Mouse (Mus musculus) kidney, embryonic 14.5 days (tissue): ENCODE data around the gene Rab43. TPM values are rescaled to one million over a fixed set of nuclear protein-coding genes. Genes with fewer than 3 reads are reported as not detected.

Source experiments
- ATAC-seq: fragments of 200-750 bp; cut with Nextera tagmentation; 2 replicates; pipeline ENCODE4 v1.8.0; 2017; ENCODE audit warnings: moderate number of reproducible peaks, mild to moderate bottlenecking, moderate TSS enrichment, moderate library complexity; ENCODE audit not compliant: low FRiP score, low TSS enrichment
- H3K27ac ChIP-seq: fragments of 300-500 bp; sonication (generic); 2 replicates; pipeline ENCODE4 v1.5.1; 2014; ENCODE audit warnings: low read depth, mild to moderate bottlenecking, low read length, moderate library complexity, mixed read lengths
- H3K27me3 ChIP-seq: fragments of 300-500 bp; sonication (generic); 2 replicates; pipeline ENCODE4 v1.6.1; 2014; ENCODE audit warnings: mild to moderate bottlenecking, low read length; ENCODE audit not compliant: control insufficient read depth, insufficient read depth
- H3K36me3 ChIP-seq: fragments of 300-500 bp; sonication (generic); 2 replicates; pipeline ENCODE4 v1.6.1; 2014; ENCODE audit warnings: low read length, mixed read lengths; ENCODE audit not compliant: control insufficient read depth, insufficient read depth
- H3K4me1 ChIP-seq: fragments of 300-500 bp; sonication (generic); 2 replicates; pipeline ENCODE4 v1.6.1; 2014; ENCODE audit warnings: low read length, mixed read lengths; ENCODE audit not compliant: control insufficient read depth, insufficient read depth
- H3K4me2 ChIP-seq: fragments of 300-500 bp; sonication (generic); replicated peaks from 2 replicates; pipeline ENCODE4 v1.6.1; 2014; ENCODE audit warnings: low read depth, mild to moderate bottlenecking, low read length
- H3K4me3 ChIP-seq: fragments of 300-500 bp; sonication (generic); 2 replicates; pipeline ENCODE4 v1.5.1; 2014; ENCODE audit warnings: mild to moderate bottlenecking, low read length
- H3K9ac ChIP-seq: fragments of 300-500 bp; sonication (generic); 2 replicates; pipeline ENCODE4 v1.6.1; 2014; ENCODE audit warnings: low read depth, mild to moderate bottlenecking, low read length, moderate library complexity
- H3K9me3 ChIP-seq: fragments of 300-500 bp; sonication (generic); 2 replicates; pipeline ENCODE4 v1.6.1; 2016; ENCODE audit warnings: low read length; ENCODE audit not compliant: control insufficient read depth
- WGBS: fragments of 180-500 bp; shearing (Covaris S2); extraction: QIAGEN DNeasy Blood & Tissue Kit; methylation state at CpG from one replicate; pipeline ENCODE4 v1.1.7; 2014; 5-methylcytosine and 5-hydroxymethylcytosine counted together
- polyA plus RNA-seq: library from polyadenylated mRNA; unstranded; fragments of >200 nt; fragmentation: Nextera tagmentation; extraction: Ambion mirVana; gene quantifications from 2 replicates; pipeline ENCODE4 v1.2.1, GENCODE M21; 2014

Rab43 gene
- polyA plus RNA-seq, 1 experiment from 2014 or later: 9.9 TPM

GRCm38 (mm10) chr6:87751574-87751973 is 60.4 kb downstream of the Rab43 start:
- H3K9ac ChIP-seq: no peak overlapping the region
- no peak for ATAC-seq
- H3K36me3 ChIP-seq: no peaks in the 10 kb centered on the region
- H3K4me3 ChIP-seq: no peak overlapping the region
- H3K9me3 ChIP-seq: no peaks in the 10 kb centered on the region
- H3K27me3 ChIP-seq: no peaks in the 10 kb centered on the region
- WGBS: 86% methylated on average over 6 of the region's 6 CpGs
- H3K4me1 ChIP-seq: no peaks in the 10 kb centered on the region; the same call in 1 of the 2 replicates
- H3K27ac ChIP-seq: no peak overlapping the region
- H3K4me2 ChIP-seq: no peak overlapping the region

- 84% methylated on average over 8 of the region's 8 CpGs for WGBS
- no peak for ATAC-seq
- Histone ChIP-seq H3K27ac (no peak overlapping the region), H3K36me3 (no peaks in the 10 kb centered on the region), H3K27me3 (no peaks in the 10 kb centered on the region), H3K4me1 (no peaks in the 10 kb centered on the region; the same call in 1 of the 2 replicates), H3K4me2 (no peak overlapping the region), H3K9me3 (no peaks in the 10 kb centered on the region), H3K9ac (no peak overlapping the region), H3K4me3 (no peak overlapping the region)
These were observed 61.6 kb downstream of the Rab43 start for GRCm38 (mm10) chr6:87750184-87750910.

- no peak overlapping the region for H3K4me3 ChIP-seq
- no peak overlapping the region for H3K27ac ChIP-seq
- H3K4me2 ChIP-seq: no peak overlapping the region
- no peaks in the 10 kb centered on the region; the same call in 1 of the 2 replicates for H3K4me1 ChIP-seq
- no peaks in the 10 kb centered on the region for H3K9me3 ChIP-seq
- 85% methylated on average over 6 of the region's 6 CpGs for WGBS
- H3K36me3 ChIP-seq: no peaks in the 10 kb centered on the region
- no peak for ATAC-seq
- no peaks in the 10 kb centered on the region for H3K27me3 ChIP-seq
- no peak overlapping the region for H3K9ac ChIP-seq
These were observed 63.4 kb downstream of the Rab43 start for GRCm38 (mm10) chr6:87748531-87748930.

- H3K27ac ChIP-seq: no peak overlapping the region
- 89% methylated on average over 2 of the region's 2 CpGs for WGBS
These were observed 63.9 kb downstream of the Rab43 start for GRCm38 (mm10) chr6:87748078-87748477.

GRCm38 (mm10) chr6:87746849-87747248 is 65.1 kb downstream of the Rab43 start:
- Histone ChIP-seq H3K36me3 (no peaks in the 10 kb centered on the region), H3K4me3 (no peak overlapping the region), H3K9me3 (no peaks in the 10 kb centered on the region), H3K27ac (no peak overlapping the region), H3K27me3 (no peaks in the 10 kb centered on the region), H3K4me1 (no peaks in the 10 kb centered on the region; the same call in 1 of the 2 replicates), H3K9ac (no peak overlapping the region), H3K4me2 (no peak overlapping the region)
- WGBS: 74% methylated on average over 2 of the region's 2 CpGs
- no peak for ATAC-seq

More at GRCm38 (mm10) chr6:87748078-87748477, 63.9 kb downstream of the Rab43 start:
- no peaks in the 10 kb centered on the region for H3K9me3 ChIP-seq
- no peak overlapping the region for H3K4me3 ChIP-seq
- no peaks in the 10 kb centered on the region; the same call in 1 of the 2 replicates for H3K4me1 ChIP-seq
- no peak for ATAC-seq
- no peaks in the 10 kb centered on the region for H3K36me3 ChIP-seq
- no peak overlapping the region for H3K4me2 ChIP-seq
- no peaks in the 10 kb centered on the region for H3K27me3 ChIP-seq
- no peak overlapping the region for H3K9ac ChIP-seq

- Histone ChIP-seq H3K27ac (no peak overlapping the region), H3K9ac (no peak overlapping the region), H3K4me2 (no peak overlapping the region), H3K9me3 (no peaks in the 10 kb centered on the region), H3K4me1 (no peaks in the 10 kb centered on the region; the same call in 1 of the 2 replicates), H3K36me3 (no peaks in the 10 kb centered on the region), H3K4me3 (no peak overlapping the region), H3K27me3 (no peaks in the 10 kb centered on the region)
- WGBS: 39% methylated on average over 3 of the region's 3 CpGs
- no peak for ATAC-seq
These were observed 65.9 kb downstream of the Rab43 start for GRCm38 (mm10) chr6:87746059-87746458.

- no peak for ATAC-seq
- Histone ChIP-seq H3K27me3 (no peaks in the 10 kb centered on the region), H3K36me3 (no peaks in the 10 kb centered on the region), H3K4me3 (no peak overlapping the region), H3K9ac (no peak overlapping the region), H3K9me3 (no peaks in the 10 kb centered on the region), H3K4me2 (no peak overlapping the region), H3K4me1 (no peaks in the 10 kb centered on the region; the same call in 1 of the 2 replicates), H3K27ac (no peak overlapping the region)
- WGBS: 38% methylated on average over 1 of the region's 1 CpGs
These were observed 66.7 kb downstream of the Rab43 start for GRCm38 (mm10) chr6:87745301-87745700.

- Histone ChIP-seq H3K4me2 (no peak overlapping the region), H3K27ac (no peak overlapping the region), H3K9me3 (no peaks in the 10 kb centered on the region), H3K27me3 (no peaks in the 10 kb centered on the region), H3K4me3 (no peak overlapping the region), H3K9ac (no peak overlapping the region), H3K4me1 (no peaks in the 10 kb centered on the region; the same call in 1 of the 2 replicates), H3K36me3 (no peaks in the 10 kb centered on the region)
- no peak for ATAC-seq
- WGBS: 90% methylated on average over 3 of the region's 3 CpGs
These were observed 67.3 kb downstream of the Rab43 start for GRCm38 (mm10) chr6:87744632-87745031.

GRCm38 (mm10) chr6:87743281-87743680 is 68.7 kb downstream of the Rab43 start:
- H3K4me2 ChIP-seq: no peak overlapping the region
- 80% methylated on average over 5 of the region's 5 CpGs for WGBS
- H3K9me3 ChIP-seq: no peaks in the 10 kb centered on the region

More at GRCm38 (mm10) chr6:87743281-87743680, 68.7 kb downstream of the Rab43 start:
- Histone ChIP-seq H3K4me1 (no peaks in the 10 kb centered on the region; the same call in 1 of the 2 replicates), H3K4me3 (no peak overlapping the region), H3K36me3 (no peaks in the 10 kb centered on the region), H3K9ac (no peak overlapping the region), H3K27me3 (no peaks in the 10 kb centered on the region), H3K27ac (no peak overlapping the region)
- no peak for ATAC-seq
